Mouse (Mus musculus): ENCODE data around the gene Eif2ak4.

GRCm38 (mm10) chr2:118373572-118374279 lies 14.7 kb upstream of the Eif2ak4 start:
- TF ChIP-seq CTCF (IDR thresholded peaks at IDR 0.05; ENCODE audit: extremely low read depth, insufficient read length, insufficient replicate concordance, low read depth, low read length): no peak
- TF ChIP-seq POLR2A (IDR thresholded peaks at IDR 0.05; ENCODE audit: low read depth, low read length): no peak

Data from small intestine, adult 2 months (tissue).